Mouse (Mus musculus) bone marrow macrophage, adult 2 months (primary cell): ENCODE measurements around the gene Psme4.

Experiments used
- CTCF ChIP-seq: IDR thresholded peaks from 2 replicates; pipeline ENCODE4 v1.5.1; 2012; ENCODE audit warnings: low read depth, mild to moderate bottlenecking, low read length, moderate library complexity
- POLR2A ChIP-seq: IDR thresholded peaks from 2 replicates; pipeline ENCODE4 v1.6.1; 2012; ENCODE audit warnings: mild to moderate bottlenecking, low read depth, low read length, borderline replicate concordance

- TF ChIP-seq CTCF (no peak), POLR2A (no peak)
Measured at GRCm38 (mm10) chr11:30844355-30844754, 72.8 kb downstream of the Psme4 start.
